Mouse (Mus musculus) liver, postnatal 0 days (tissue): Measurements from ENCODE around the gene Slc7a7.
A peak's percentile ranks its signal among the peaks of the same experiment; 100 is the strongest.

Source experiments
- CTCF ChIP-seq: sonication (generic); IDR thresholded peaks from 2 replicates; pipeline ENCODE4 v1.5.1; 2016; ENCODE audit warnings: antibody characterized with exemption, low read depth
- EP300 ChIP-seq: IDR thresholded peaks from 2 replicates; pipeline ENCODE4 v1.6.1; 2016; ENCODE audit warnings: antibody characterized with exemption, low read depth, mild to moderate bottlenecking

GRCm38 (mm10) chr14:54426689-54427398 lies 9.3 kb upstream of the Slc7a7 start, which contains the start of gene Mrpl52:
- TF ChIP-seq EP300 (peak; percentile 79), CTCF (no peak)
